Mouse (Mus musculus): ENCODE measurements around the gene Bivm. TPM values are rescaled to one million over a fixed set of nuclear protein-coding genes. Genes with fewer than 3 reads are reported as not detected.

Gene Bivm
- total RNA-seq, 2 experiments from 2014 or later = 34.1 to 37.9 TPM

DNA sequence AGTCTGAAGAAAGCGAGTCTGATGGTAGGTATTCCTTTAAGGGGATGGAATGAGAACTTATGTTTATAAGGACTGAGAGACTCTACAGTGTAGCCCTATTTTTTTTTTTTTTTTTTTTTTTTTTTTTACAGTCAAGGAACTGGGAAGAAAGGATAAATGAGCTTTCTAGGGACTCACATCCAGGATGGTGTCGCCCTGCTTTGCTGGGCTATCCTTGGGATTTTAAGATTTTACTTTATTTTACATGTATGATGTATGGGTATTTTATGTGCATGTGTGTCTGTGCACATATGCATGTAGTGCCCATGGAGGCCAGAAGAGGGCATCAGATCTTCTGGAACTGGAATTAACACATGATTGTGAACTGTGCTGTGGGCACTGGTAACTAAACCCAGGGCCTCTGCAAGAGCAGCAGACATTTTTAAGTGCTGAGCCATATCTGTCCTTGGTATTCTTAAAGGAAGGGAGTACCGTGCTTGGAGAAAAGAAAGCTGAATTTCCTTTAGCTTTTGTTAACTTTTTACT, 49.2 kb downstream of the Bivm start:
- DNase-seq (ENCODE audit: low spot score in 2 of 2) = no peak
- intact Hi-C loops (cut with DNase I) = no loop called here

DNA sequence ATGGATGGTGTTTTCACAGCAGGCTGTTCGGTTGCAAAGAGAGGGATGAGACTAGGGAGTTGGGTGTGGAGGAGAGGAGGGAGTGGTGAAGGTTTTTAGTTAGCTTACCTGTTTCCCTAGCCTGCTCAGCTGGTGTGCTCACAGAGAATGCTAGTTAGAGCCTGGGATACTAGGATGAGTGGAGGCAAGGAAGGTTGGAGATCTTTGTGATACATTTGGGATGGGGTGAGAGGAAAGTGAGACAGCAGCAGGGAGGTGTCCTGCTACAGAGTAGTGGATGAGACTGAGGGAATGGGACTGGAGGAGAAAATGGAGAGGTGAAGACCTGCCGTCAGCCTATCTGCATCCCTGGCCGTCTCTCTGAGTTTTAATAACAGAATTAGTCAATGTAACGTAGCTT, 53.9 kb downstream of the Bivm start:
- intact Hi-C loops (cut with DNase I) = no loop called here
- no peak for DNase-seq (ENCODE audit: low spot score in 2 of 2)

DNA sequence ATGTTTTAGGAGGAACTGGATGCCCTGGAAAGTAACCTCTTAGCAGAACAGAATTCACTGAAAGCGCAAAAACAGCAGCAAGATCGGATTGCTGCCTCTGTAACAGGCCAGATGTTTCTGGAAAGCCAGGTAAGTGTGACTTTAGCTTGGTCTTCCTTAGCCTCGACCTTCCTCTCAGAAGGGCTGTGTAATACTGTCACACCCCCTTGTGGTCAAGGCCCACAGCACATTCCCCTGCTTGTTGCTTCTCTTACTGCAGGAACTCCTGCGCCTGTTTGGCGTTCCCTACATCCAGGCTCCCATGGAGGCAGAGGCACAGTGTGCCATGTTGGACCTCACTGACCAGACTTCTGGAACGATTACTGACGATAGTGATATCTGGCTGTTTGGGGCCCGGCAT, 55.1 kb downstream of the Bivm start:
- DNase-seq (ENCODE audit: low spot score in 2 of 2) = no peak
- intact Hi-C loops (cut with DNase I) = no loop called here

DNA sequence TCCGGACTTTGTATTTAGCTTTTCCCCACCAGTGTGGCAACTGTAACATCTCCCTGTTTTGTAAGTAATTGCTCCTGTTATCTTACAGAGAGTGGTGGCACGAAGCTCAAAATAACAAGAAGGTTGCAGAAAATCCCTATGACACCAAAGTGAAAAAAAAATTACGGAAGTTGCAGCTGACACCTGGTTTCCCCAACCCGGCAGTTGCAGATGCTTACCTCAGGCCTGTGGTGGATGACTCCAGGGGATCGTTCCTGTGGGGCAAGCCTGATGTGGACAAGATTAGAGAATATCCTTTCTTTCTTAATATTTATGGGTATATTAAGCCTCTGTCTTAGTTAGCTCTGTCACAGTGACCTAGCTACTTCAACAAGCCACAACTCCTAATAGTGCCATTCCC, 59.3 kb downstream of the Bivm start:
- intact Hi-C loops (cut with DNase I) = no loop called here

DNA sequence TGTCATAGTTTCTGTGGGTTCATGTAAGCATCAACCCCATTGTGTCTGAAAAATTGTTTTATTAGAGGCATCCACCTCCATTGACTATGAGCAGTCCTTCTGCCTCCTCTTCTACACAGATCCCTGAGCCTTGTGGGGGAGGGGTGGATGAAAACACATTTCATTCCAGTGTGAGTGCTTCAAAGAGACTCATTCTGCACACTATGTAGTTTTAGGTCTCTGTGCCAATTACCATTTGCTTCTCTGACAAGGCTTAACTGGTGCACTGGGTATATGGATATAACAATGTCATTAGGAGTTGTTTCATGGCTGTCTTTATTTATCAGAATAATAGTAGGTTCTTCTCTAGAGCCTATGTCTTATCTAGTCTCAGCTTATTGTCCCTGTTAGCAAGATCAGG, 67.6 kb downstream of the Bivm start:
- intact Hi-C loops (cut with DNase I) = no loop called here

More for the DNA sequence above, 59.3 kb downstream of the Bivm start:
- no peak for DNase-seq (ENCODE audit: low spot score in 2 of 2)

More for the DNA sequence above, 67.6 kb downstream of the Bivm start:
- DNase-seq (ENCODE audit: low spot score in 2 of 2) = peak in 1 of 2 experiments; percentile 58

Other genes with a start within 250 kb of the Bivm start
- gene Tpp2, start 185.3 kb upstream of the Bivm start, total RNA-seq (2021) = 10 to 100 TPM; 50.5 to 50.7 TPM
- gene Mettl21c, start 98.9 kb upstream of the Bivm start, total RNA-seq (2021) = not detected
- gene Gm8251, start 57.0 kb upstream of the Bivm start, total RNA-seq (2021) = not detected
- 1 to 10 TPM; 8.5 to 9.1 TPM for gene Tex30, start 16.5 kb upstream of the Bivm start, total RNA-seq (2021)
- gene Kdelc1, start 149 bp upstream of the Bivm start, total RNA-seq (2021) = 10 to 100 TPM; 10.2 to 11.1 TPM
- 10 to 100 TPM; 20.4 to 22.5 TPM for gene Ercc5, start 28.8 kb downstream of the Bivm start, total RNA-seq (2021)
- gene Mettl21e, start 100.0 kb downstream of the Bivm start, total RNA-seq (2021) = not detected

All from left cerebral cortex, postnatal 25 days (tissue).